Mouse (Mus musculus) bone marrow macrophage, adult 2 months (primary cell): ENCODE data around the gene Sapcd2.

Source experiments
- CTCF ChIP-seq: IDR thresholded peaks from 2 replicates; pipeline ENCODE4 v1.5.1; 2012; ENCODE audit warnings: low read depth, mild to moderate bottlenecking, low read length, moderate library complexity
- POLR2A ChIP-seq: IDR thresholded peaks from 2 replicates; pipeline ENCODE4 v1.6.1; 2012; ENCODE audit warnings: mild to moderate bottlenecking, low read depth, low read length, borderline replicate concordance

DNA sequence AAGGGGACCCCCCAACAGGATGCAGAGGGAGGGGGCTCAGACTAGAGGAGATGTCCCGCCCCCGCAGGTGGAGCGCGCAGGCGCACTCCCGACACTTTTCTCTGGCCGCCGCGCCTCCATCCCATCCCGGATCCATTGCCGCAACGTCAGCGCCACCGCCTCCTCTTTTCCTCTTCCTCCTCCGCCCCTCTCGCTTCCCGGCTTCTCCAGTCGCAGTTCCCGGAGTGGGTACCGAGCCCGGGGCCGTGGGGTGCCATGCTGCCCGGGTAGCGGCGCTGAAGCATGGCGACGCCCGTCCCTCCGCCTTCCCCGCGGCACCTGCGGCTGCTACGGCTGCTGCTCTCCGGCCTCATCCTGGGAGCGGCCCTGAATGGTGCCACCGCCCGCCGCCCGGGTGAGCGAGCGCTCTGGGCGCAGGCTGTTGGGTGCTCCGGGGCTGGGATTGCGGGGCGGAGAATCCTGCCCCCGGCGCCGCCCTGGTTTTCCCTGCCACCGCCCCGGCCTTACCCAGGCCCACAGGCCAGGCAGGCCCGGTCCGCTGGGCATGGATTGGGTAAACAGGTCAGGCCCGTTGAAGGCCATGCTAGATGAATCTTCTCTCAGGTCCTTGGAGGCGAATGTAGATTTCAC lies 31.0 kb downstream of the Sapcd2 start:
- TF ChIP-seq POLR2A (no peak), CTCF (no peak)
